Mouse (Mus musculus) T-cell, adult 2 months (primary cell): ENCODE data around the gene Tnrc6c.

Source experiments
- DNase-seq: peaks from one replicate; pipeline ENCODE4 v3.0.0; 2022; ENCODE audit warnings: low spot score

The Tnrc6c gene

DNA sequence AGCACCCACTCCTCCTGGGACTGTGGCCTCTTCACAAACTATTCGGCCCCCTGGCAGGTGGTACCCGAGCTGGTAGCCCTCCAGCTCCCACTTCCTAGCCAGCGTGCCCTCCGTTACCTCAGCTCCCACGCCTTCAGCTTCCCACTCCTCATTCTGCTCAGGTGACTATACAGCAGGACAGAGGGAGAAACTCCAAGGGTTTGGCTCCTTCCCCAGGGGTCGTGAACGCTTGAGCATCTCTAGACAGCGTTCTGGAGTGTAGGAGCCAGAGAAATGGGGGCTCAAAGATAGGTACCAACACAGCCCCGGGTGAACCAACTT lies 137.3 kb downstream of the Tnrc6c start:
- DNase-seq = no peak

GRCm38 (mm10) chr11:117792281-117792888 lies 138.3 kb downstream of the Tnrc6c start:
- DNase-seq = peak; percentile 71

DNA sequence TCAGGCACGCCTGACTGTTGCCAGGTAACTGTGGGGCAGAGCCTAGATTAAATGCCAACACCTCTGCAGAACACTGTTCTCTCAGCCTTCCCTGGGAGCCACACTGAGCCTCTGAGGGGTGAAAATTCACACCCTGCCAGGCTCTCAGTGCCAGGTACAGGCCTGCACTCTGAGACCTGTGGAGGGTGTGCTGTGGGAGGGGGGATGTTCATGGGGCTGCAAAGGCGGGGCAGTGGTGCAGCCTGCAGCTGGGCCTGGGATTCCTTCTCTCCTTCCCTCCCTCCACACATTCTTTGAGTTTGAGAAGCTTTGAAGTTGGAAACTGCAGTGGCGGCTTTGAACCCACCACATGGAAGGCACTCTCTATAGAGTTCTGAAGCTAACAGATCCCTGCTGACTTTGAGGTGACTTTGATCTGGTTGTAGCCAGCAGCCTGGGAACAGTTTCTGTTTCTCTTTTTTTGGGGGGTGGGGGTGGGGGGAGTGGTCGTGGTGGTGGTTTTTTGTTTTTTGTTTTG lies 140.0 kb downstream of the Tnrc6c start:
- DNase-seq = peak; percentile 57

DNA sequence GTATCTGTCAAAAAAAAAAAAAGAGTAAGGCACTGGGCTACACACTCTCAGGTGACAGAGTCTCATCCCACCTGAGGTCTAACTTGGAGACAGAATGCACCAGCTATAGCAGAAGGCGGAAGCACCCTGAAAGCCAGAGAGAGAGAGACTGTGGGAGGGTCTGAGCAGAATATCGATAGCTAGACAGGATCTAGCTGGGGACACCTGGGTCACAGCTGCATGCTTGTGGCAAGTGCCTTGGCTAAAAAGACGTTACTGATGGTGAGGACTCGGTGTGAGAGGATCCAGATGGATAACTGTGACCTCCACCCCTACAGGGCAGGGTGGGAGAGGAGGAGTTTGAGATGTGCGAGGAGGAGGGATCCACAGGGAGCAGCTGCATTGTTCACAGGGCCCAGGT lies 142.9 kb downstream of the Tnrc6c start:
- no peak for DNase-seq

DNA sequence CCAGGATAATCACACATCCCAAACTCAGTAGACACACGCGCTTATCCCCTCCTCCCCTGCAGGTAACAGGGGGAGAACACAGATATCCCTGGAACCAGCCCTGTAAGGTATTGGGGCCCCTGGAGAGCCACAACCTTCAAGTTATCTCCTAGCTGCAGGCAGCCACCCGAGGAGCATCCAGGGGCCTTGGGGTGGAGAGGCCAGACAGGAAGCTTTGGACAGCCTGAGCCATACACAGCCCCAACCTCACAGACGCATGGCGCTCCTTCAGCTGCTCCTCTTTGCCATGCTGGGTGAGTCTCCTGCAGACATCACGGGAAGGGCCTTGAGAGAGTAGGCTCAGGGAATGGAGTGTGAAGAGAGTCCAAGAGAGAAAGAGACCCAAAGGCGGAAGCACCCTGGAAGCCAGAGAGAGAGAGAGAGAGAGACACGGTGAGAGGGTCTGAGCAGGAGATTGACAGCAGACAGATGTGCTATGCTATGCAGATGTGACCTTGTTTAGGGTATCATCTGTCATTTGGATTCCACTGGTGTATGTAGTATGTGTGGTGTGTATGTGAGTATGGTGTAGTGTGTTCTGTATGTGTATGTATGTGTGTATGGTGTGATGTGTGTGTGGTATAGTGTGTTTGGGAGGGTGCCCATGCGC lies 143.5 kb downstream of the Tnrc6c start, which contains the start of gene 6030468B19Rik:
6030468B19Rik (plus strand) TSS at position 150 of the 649 bp plus-strand sequence.
- no peak for DNase-seq

DNA sequence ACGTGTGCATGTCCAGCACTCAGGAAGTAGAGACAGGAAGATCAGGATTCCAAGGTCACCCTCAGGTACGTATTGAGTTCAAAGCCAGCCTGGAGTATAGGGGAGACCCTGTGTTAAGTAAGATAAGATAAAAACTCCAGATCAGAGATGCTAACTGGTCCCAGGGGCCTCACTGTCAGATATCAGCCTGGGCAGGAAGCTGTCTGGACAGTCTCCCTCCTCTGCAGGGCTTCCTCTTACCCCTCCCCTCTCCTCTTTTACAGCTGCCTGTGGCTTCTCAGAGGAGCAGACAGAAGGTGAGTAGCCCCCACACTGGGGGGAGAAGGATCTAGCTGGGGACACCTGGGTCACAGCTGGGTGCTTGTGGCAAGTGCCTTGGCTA lies 144.1 kb downstream of the Tnrc6c start:
- no peak for DNase-seq

DNA sequence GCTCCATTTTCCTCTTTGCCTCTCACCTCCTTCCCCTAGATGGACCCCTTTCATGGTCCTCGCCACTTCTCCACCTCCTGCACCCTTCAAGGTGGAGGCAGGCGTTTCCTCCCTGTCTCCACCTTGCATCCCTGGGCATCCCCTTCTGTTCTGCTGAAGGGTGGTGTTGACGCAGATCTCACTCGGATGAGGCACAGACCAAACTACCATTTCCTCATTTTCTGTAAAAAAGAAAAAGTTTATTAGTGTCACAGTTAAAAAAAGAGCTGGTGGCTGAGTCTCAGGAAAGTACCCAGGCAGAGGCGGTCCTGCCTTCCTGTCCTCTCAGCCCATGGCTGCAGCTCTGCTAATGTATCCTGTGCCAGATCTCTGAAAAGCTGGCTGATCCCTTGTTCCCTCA lies 145.1 kb downstream of the Tnrc6c start:
- DNase-seq = no peak

DNA sequence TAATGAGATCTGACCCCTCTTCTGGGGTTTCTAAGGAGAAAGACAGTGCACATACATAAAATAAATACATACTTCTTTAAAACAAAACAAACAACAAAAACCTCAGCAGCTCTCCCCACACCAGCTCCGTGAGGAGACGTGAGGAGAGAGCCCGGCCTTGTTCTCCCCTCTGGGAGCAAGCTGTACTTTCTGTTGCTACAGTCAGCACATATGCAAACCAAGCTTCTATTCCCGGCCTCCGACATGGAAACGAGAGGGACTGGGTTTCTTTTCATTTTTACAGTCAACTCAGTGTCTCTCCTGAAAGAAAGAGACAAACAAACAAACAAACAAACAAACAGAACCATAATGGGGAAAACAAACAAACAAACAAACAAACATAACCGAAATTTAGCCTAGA lies 145.9 kb downstream of the Tnrc6c start:
- no peak for DNase-seq

GRCm38 (mm10) chr11:117801650-117802049 lies 147.6 kb downstream of the Tnrc6c start:
- DNase-seq = no peak

- DNase-seq = no peak
These were observed 149.1 kb downstream of the Tnrc6c start for GRCm38 (mm10) chr11:117803166-117803688.

DNA sequence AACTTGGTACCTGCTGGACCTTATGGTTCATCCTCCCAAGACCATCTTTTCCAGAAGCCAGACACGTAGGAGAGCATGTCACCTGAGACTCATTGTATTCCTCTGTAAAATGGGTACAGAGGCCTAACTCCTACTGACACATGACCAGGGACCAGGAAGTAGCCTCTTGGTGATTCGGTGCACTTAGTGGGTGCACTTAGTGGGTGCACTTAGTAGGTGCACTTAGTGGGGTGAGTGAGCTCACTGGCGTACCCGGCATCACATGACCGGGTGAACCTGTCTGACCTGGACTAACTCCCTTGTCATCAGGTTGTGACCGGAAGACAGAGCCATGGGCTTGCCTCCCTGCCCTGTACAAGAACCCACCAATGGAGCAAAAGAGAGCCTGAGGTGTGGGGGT lies 152.7 kb downstream of the Tnrc6c start:
- no peak for DNase-seq

GRCm38 (mm10) chr11:117809407-117810311 lies 155.6 kb downstream of the Tnrc6c start, which contains the start of the genes Gm20708 and Syngr2:
Gene Gm20708 (plus strand): TSS chr11:117809668.
Gene Syngr2 (plus strand): TSS chr11:117809668.
- peak; percentile 56 for DNase-seq

DNA sequence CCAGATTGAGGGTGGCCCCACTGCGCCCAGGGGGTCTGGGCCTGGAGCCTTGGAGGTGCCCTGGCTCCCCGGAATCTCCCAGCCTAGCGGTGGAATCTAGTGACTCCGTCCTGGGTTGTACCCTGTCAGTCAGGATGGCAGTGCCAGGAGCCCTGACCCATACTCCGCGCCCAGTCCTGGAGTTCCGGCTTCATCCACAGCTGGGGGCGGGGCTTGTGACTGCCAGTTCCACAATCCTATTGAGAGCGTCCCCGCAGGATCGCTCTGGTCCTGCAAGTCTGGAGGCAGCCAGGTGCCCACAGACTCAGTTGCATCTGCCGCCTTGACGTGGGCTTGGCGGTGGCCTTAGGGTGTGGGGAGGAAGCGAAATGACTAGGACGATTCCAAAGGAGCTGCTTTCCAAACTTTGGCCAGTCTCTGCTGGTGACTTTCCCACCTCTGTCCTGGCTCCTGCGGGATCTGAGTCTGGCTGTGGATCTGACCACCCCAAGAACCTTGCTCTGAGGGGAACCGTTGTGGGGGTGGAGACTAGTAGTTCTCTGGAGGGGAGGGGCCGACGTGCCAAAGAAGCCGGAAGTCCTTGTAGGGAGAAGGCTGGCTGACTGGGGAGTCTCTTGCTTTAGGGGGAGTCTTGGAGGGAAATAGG lies 156.4 kb downstream of the Tnrc6c start:
- DNase-seq = peak; percentile 75
